Mouse (Mus musculus) CH12.LX (cell line): Measurements from ENCODE around the gene Frmd4a. TPM values are rescaled to one million over a fixed set of nuclear protein-coding genes. Genes with fewer than 3 reads are reported as not detected.

Experiments
- DNase-seq: peaks from one replicate; pipeline ENCODE4 v3.0.0-alpha.2; 2013; ENCODE audit errors: extremely low read depth
- H3K27ac ChIP-seq: 2 replicates; pipeline ENCODE4 v1.5.1; 2012; ENCODE audit warnings: low read depth, mild to moderate bottlenecking, control low read depth, moderate library complexity; ENCODE audit not compliant: insufficient read depth
- H3K27me3 ChIP-seq: replicated peaks from 2 replicates; pipeline ENCODE3; 2012; ENCODE audit warnings: inconsistent platforms
- H3K36me3 ChIP-seq, 2 experiments: replicated peaks in 1 of 2; 2 replicates each; pipeline versions ENCODE3 to v1.6.1; 2012; ENCODE audit warnings: inconsistent platforms in 1 of 2, low read length in 1 of 2, mild to moderate bottlenecking in 1 of 2, mixed read lengths in 1 of 2, moderate library complexity in 1 of 2; ENCODE audit not compliant: control insufficient read depth in 1 of 2, insufficient read depth in 1 of 2
- H3K4me1 ChIP-seq, 2 experiments: 2 replicates each; pipeline ENCODE4 v1.6.1; 2012; ENCODE audit warnings: inconsistent platforms in 1 of 2, moderate library complexity in 1 of 2; ENCODE audit not compliant: insufficient read depth in 2 of 2, control insufficient read depth in 1 of 2
- H3K4me2 ChIP-seq: 2 replicates; pipeline ENCODE4 v1.6.1; 2012; ENCODE audit warnings: low read depth, mild to moderate bottlenecking, control low read depth; ENCODE audit not compliant: poor library complexity, insufficient read depth, severe bottlenecking
- H3K4me3 ChIP-seq, 3 experiments: fragments of 150-350 bp in 1 of 3; sonication (generic) in 1 of 3; replicated peaks in 1 of 3; 2 replicates each; pipeline versions ENCODE3 to v1.5.1; 2011 to 2012; ENCODE audit warnings: low read depth in 2 of 3, low read length in 2 of 3, mild to moderate bottlenecking in 2 of 3, moderate library complexity in 2 of 3, control low read depth in 1 of 3, improper control_type of control experiment in 1 of 3, inconsistent platforms in 1 of 3, mixed read lengths in 1 of 3; ENCODE audit not compliant: poor library complexity in 1 of 3
- H3K79me2 ChIP-seq: replicated peaks from 2 replicates; pipeline ENCODE4 v1.6.1; 2012; ENCODE audit warnings: mild to moderate bottlenecking, moderate library complexity; ENCODE audit not compliant: control insufficient read depth, poor library complexity, insufficient read depth, severe bottlenecking; ENCODE audit errors: extremely low read depth
- H3K9ac ChIP-seq: 2 replicates; pipeline ENCODE4 v1.6.1; 2012; ENCODE audit warnings: low read depth, mild to moderate bottlenecking, control low read depth, moderate library complexity; ENCODE audit not compliant: insufficient read depth
- H3K9me3 ChIP-seq: replicated peaks from 2 replicates; pipeline ENCODE3; 2012; ENCODE audit warnings: low read length, inconsistent platforms, mixed read lengths
- CHD2 ChIP-seq: IDR thresholded peaks from 2 replicates; pipeline ENCODE4 v1.6.1; 2011; ENCODE audit warnings: low read length, improper control_type of control experiment
- E2F4 ChIP-seq: IDR thresholded peaks from 2 replicates; pipeline ENCODE4 v1.6.1; 2011; ENCODE audit warnings: low read depth, low read length, improper control_type of control experiment; ENCODE audit not compliant: insufficient replicate concordance
- ELF1 ChIP-seq: IDR thresholded peaks from 2 replicates; pipeline ENCODE4 v1.6.1; 2014; ENCODE audit warnings: low read depth, mild to moderate bottlenecking, inconsistent platforms, low read length, improper control_type of control experiment
- GABPA ChIP-seq: IDR thresholded peaks from 2 replicates; pipeline ENCODE4 v1.6.1; 2012; ENCODE audit warnings: low read depth, low read length, improper control_type of control experiment, inconsistent platforms; ENCODE audit not compliant: insufficient replicate concordance
- HCFC1 ChIP-seq: IDR thresholded peaks from 2 replicates; pipeline ENCODE4 v1.6.1; 2012; ENCODE audit warnings: low read depth, mild to moderate bottlenecking, inconsistent platforms, low read length, improper control_type of control experiment
- JUN ChIP-seq: IDR thresholded peaks from 2 replicates; pipeline ENCODE4 v1.6.1; 2011; ENCODE audit warnings: low read depth, mild to moderate bottlenecking, low read length, improper control_type of control experiment, moderate library complexity; ENCODE audit not compliant: insufficient read depth
- MAZ ChIP-seq: IDR thresholded peaks from 2 replicates; pipeline ENCODE4 v1.6.1; 2012; ENCODE audit warnings: low read depth, mild to moderate bottlenecking, inconsistent platforms, low read length, improper control_type of control experiment, moderate library complexity
- NRF1 ChIP-seq: IDR thresholded peaks from 2 replicates; pipeline ENCODE4 v1.6.1; 2014; ENCODE audit warnings: low read depth, mild to moderate bottlenecking, inconsistent platforms, low read length, improper control_type of control experiment, moderate library complexity
- RAD21 ChIP-seq: IDR thresholded peaks from 2 replicates; pipeline ENCODE4 v1.6.1; 2011; ENCODE audit warnings: low read depth, mild to moderate bottlenecking, low read length, improper control_type of control experiment, moderate library complexity
- RCOR1 ChIP-seq: conservative IDR thresholded peaks from 2 replicates; pipeline ENCODE4 v1.6.1; 2012; ENCODE audit warnings: low read depth, mild to moderate bottlenecking, inconsistent platforms, low read length, improper control_type of control experiment
- ZC3H11A ChIP-seq: IDR thresholded peaks from 2 replicates; pipeline ENCODE4 v1.6.1; 2012; ENCODE audit warnings: low read depth, mild to moderate bottlenecking, inconsistent platforms, low read length, improper control_type of control experiment
- ZNF384 ChIP-seq: IDR thresholded peaks from 2 replicates; pipeline ENCODE4 v1.6.1; 2012; ENCODE audit warnings: low read depth, low read length, improper control_type of control experiment, inconsistent platforms
- dilution Hi-C: fragments of 300-500 bp; cut with MboI; formaldehyde crosslinking; loops from 2 replicates; pipeline ENCODE4 v1.14.3; 2020; ENCODE audit warnings: low sequenced_read_pairs; ENCODE audit not compliant: extremely low pct_unique_long_range_greater_than_20kb, extremely low pct_ligation_motif_present
- in situ Hi-C: fragments of 300-500 bp; cut with MboI; formaldehyde crosslinking; loops from 3 replicates; pipeline ENCODE4 v1.14.3; 2019; ENCODE audit warnings: low sequenced_read_pairs, low pct_ligation_motif_present, low pct_unique_long_range_greater_than_20kb, mixed read lengths
- polyA plus RNA-seq: library from polyadenylated mRNA; unstranded; fragments of >175 nt; gene quantifications from 2 replicates; pipeline ENCODE4 v1.2.1, GENCODE M21; 2012; ENCODE audit warnings: low read depth; ENCODE audit not compliant: insufficient read length
- total RNA-seq, 2 experiments: library from RNA; depleted of rRNA; stranded (reverse); fragments of 300-350 nt in 1 of 2; fragments of >200 nt in 1 of 2; gene quantifications; 2 replicates each; pipeline ENCODE4 v1.2.3; 2012 to 2014

The Frmd4a gene
- total and polyA plus RNA-seq, 3 experiments = 0.13 to 2.0 (median 0.32) TPM

- H3K4me1 ChIP-seq = no peaks in the 10 kb centered on the region
- TF ChIP-seq JUN (no peak), CHD2 (no peak), GABPA (no peak)
- H3K36me3 ChIP-seq = no peaks in the 10 kb centered on the region
- dilution Hi-C loops = no loop called here
- H3K79me2 ChIP-seq = no peaks in the 10 kb centered on the region
- no peak overlapping the region for H3K27ac ChIP-seq
- no peak overlapping the region for H3K9ac ChIP-seq
- DNase-seq = no peak
- no peak overlapping the region for H3K4me3 ChIP-seq
- no peaks in the 10 kb centered on the region for H3K9me3 ChIP-seq
- no peaks in the 10 kb centered on the region for H3K27me3 ChIP-seq
- H3K4me2 ChIP-seq = no peak overlapping the region
- in situ Hi-C loops = no loop called here
Observed at GRCm38 (mm10) chr2:4099777-4100104, 82.2 kb downstream of the Frmd4a start.

GRCm38 (mm10) chr2:4101370-4101769, 83.9 kb downstream of the Frmd4a start:
- Histone ChIP-seq H3K4me3 (no peak overlapping the region), H3K27me3 (no peaks in the 10 kb centered on the region), H3K4me2 (no peak overlapping the region), H3K9me3 (no peaks in the 10 kb centered on the region), H3K79me2 (no peaks in the 10 kb centered on the region), H3K4me1 (no peaks in the 10 kb centered on the region), H3K9ac (no peak overlapping the region), H3K36me3 (no peaks in the 10 kb centered on the region), H3K27ac (no peak overlapping the region)
- in situ Hi-C loops = no loop called here
- dilution Hi-C loops = no loop called here
- TF ChIP-seq RCOR1 = no peak
- DNase-seq = no peak

GRCm38 (mm10) chr2:4113303-4113920, 95.9 kb downstream of the Frmd4a start:
- no peaks in the 10 kb centered on the region for H3K9me3 ChIP-seq
- in situ Hi-C loops (no loop called here), dilution Hi-C loops (no loop called here)
- no peaks in the 10 kb centered on the region for H3K36me3 ChIP-seq
- H3K4me1 ChIP-seq = no peaks in the 10 kb centered on the region
- TF ChIP-seq RAD21 = no peak
- TF ChIP-seq E2F4 = no peak
- no peak for TF ChIP-seq ELF1
- no peak for TF ChIP-seq ZNF384
- TF ChIP-seq MAZ = no peak
- TF ChIP-seq NRF1 = no peak
- no peak for TF ChIP-seq ZC3H11A
- TF ChIP-seq HCFC1 = no peak
- no peaks in the 10 kb centered on the region for H3K27me3 ChIP-seq
- no peak overlapping the region for H3K27ac ChIP-seq
- no peak for DNase-seq
- no peak overlapping the region for H3K4me3 ChIP-seq
- H3K79me2 ChIP-seq = no peaks in the 10 kb centered on the region
- no peak overlapping the region for H3K9ac ChIP-seq
- H3K4me2 ChIP-seq = no peak overlapping the region
